Mouse (Mus musculus): ENCODE results near the gene Rimkla.
"Not testable (repeated sequence)": the region's sequence is repeated elsewhere in the genome, so short reads cannot be mapped to it uniquely, and the experiment has no call there.

Rimkla gene

GRCm38 (mm10) chr4:119492291-119492932 is at the start of gene Rimkla:
TSS of gene Rimkla (minus strand) at chr4:119492628.
- peak; percentile 82 for DNase-seq (ENCODE audit: low read depth, low spot score)

- no peak for DNase-seq (ENCODE audit: low read depth, low spot score)
Observed at GRCm38 (mm10) chr4:119540533-119540890, 48.1 kb upstream of the Rimkla start.

GRCm38 (mm10) chr4:119539836-119540532 is 47.6 kb upstream of the Rimkla start:
- peak; percentile 70 for DNase-seq (ENCODE audit: low read depth, low spot score)

- peak; percentile 99 for DNase-seq (ENCODE audit: low read depth, low spot score)
Observed at GRCm38 (mm10) chr4:119539031-119539824, 46.8 kb upstream of the Rimkla start, which contains the start of gene Frg2f1. TSS of gene Frg2f1 (minus strand) at chr4:119539529.

- no peak for DNase-seq (ENCODE audit: low read depth, low spot score)
Observed at GRCm38 (mm10) chr4:119537436-119537835, 45.0 kb upstream of the Rimkla start.

GRCm38 (mm10) chr4:119536615-119537014 is 44.2 kb upstream of the Rimkla start, which contains the start of gene Foxj3:
TSS of gene Foxj3 (plus strand) at chr4:119537004.
- DNase-seq (ENCODE audit: low read depth, low spot score): not testable (repeated sequence)

- no peak for DNase-seq (ENCODE audit: low read depth, low spot score)
Observed at GRCm38 (mm10) chr4:119535103-119535502, 42.7 kb upstream of the Rimkla start.

- peak; percentile 60 for DNase-seq (ENCODE audit: low read depth, low spot score)
Observed at GRCm38 (mm10) chr4:119531813-119532212, 39.4 kb upstream of the Rimkla start.

GRCm38 (mm10) chr4:119526329-119526845 is 34.0 kb upstream of the Rimkla start:
- no peak for DNase-seq (ENCODE audit: low read depth, low spot score)

GRCm38 (mm10) chr4:119524466-119524865 is 32.0 kb upstream of the Rimkla start:
- peak; percentile 18 for DNase-seq (ENCODE audit: low read depth, low spot score)

GRCm38 (mm10) chr4:119524010-119524409 is 31.6 kb upstream of the Rimkla start:
- peak; percentile 72 for DNase-seq (ENCODE audit: low read depth, low spot score)

- DNase-seq (ENCODE audit: low read depth, low spot score): peak; percentile 11
Observed at GRCm38 (mm10) chr4:119523575-119523974, 31.1 kb upstream of the Rimkla start.

- DNase-seq (ENCODE audit: low read depth, low spot score): no peak
Observed at GRCm38 (mm10) chr4:119512731-119513141, 20.3 kb upstream of the Rimkla start.

GRCm38 (mm10) chr4:119511591-119511990 is 19.2 kb upstream of the Rimkla start:
- no peak for DNase-seq (ENCODE audit: low read depth, low spot score)

- DNase-seq (ENCODE audit: low read depth, low spot score): no peak
Observed at GRCm38 (mm10) chr4:119498319-119498848, 6.0 kb upstream of the Rimkla start.

GRCm38 (mm10) chr4:119492933-119493327 is 502 bp upstream of the Rimkla start:
- DNase-seq (ENCODE audit: low read depth, low spot score): no peak

GRCm38 (mm10) chr4:119490806-119491205 is 1.6 kb downstream of the Rimkla start:
- peak; percentile 66 for DNase-seq (ENCODE audit: low read depth, low spot score)

- peak; percentile 49 for DNase-seq (ENCODE audit: low read depth, low spot score)
Observed at GRCm38 (mm10) chr4:119489666-119490065, 2.8 kb downstream of the Rimkla start.

- DNase-seq (ENCODE audit: low read depth, low spot score): no peak
Observed at GRCm38 (mm10) chr4:119484882-119485281, 7.5 kb downstream of the Rimkla start.

- DNase-seq (ENCODE audit: low read depth, low spot score): peak; percentile 55
Observed at GRCm38 (mm10) chr4:119483051-119483450, 9.4 kb downstream of the Rimkla start.

- DNase-seq (ENCODE audit: low read depth, low spot score): peak; percentile 27
Observed at GRCm38 (mm10) chr4:119473150-119473549, 19.3 kb downstream of the Rimkla start.

- DNase-seq (ENCODE audit: low read depth, low spot score): peak; percentile 33
Observed at GRCm38 (mm10) chr4:119472545-119472944, 19.9 kb downstream of the Rimkla start.

Data from brain, adult 2 months (tissue).